Mouse (Mus musculus) stomach, embryonic 14.5 days (tissue): Measurements from ENCODE around the gene Ap1s3. TPM values are rescaled to one million over a fixed set of nuclear protein-coding genes. Genes with fewer than 3 reads are reported as not detected.

Source experiments
- ATAC-seq: fragments of 200-750 bp; cut with Nextera tagmentation; 2 replicates; pipeline ENCODE4 v1.8.0; 2017; ENCODE audit warnings: low read depth, moderate TSS enrichment; ENCODE audit not compliant: insufficient number of reproducible peaks, insufficient read depth, low FRiP score
- H3K27ac ChIP-seq: fragments of 300-500 bp; sonication (generic); 2 replicates; pipeline ENCODE4 v1.5.1; 2014; ENCODE audit warnings: mild to moderate bottlenecking, low read length, moderate library complexity, mixed read lengths
- H3K27me3 ChIP-seq: fragments of 300-500 bp; sonication (generic); 2 replicates; pipeline ENCODE4 v1.6.1; 2014; ENCODE audit warnings: low read length, control low read depth, mixed read lengths; ENCODE audit not compliant: control insufficient read depth, insufficient read depth
- H3K36me3 ChIP-seq: fragments of 300-500 bp; sonication (generic); 2 replicates; pipeline ENCODE4 v1.6.1; 2014; ENCODE audit warnings: mild to moderate bottlenecking, control low read depth, low read length, moderate library complexity, mixed read lengths; ENCODE audit not compliant: control insufficient read depth, insufficient read depth
- H3K4me1 ChIP-seq: fragments of 300-500 bp; sonication (generic); 2 replicates; pipeline ENCODE4 v1.6.1; 2014; ENCODE audit warnings: low read length, control low read depth, mixed read lengths; ENCODE audit not compliant: control insufficient read depth, insufficient read depth
- H3K4me2 ChIP-seq: fragments of 300-500 bp; sonication (generic); replicated peaks from 2 replicates; pipeline ENCODE4 v1.6.1; 2014; ENCODE audit warnings: low read depth, low read length, control low read depth
- H3K4me3 ChIP-seq: fragments of 300-500 bp; sonication (generic); 2 replicates; pipeline ENCODE4 v1.5.1; 2014; ENCODE audit warnings: low read depth, low read length, control low read depth
- H3K9ac ChIP-seq: fragments of 300-500 bp; sonication (generic); replicated peaks from 2 replicates; pipeline ENCODE4 v1.6.1; 2014; ENCODE audit warnings: low read depth, mild to moderate bottlenecking, control low read depth, low read length, moderate library complexity, mixed read lengths
- H3K9me3 ChIP-seq: fragments of 300-500 bp; sonication (generic); 2 replicates; pipeline ENCODE4 v1.6.1; 2016; ENCODE audit warnings: low read depth, low read length, control low read depth; ENCODE audit not compliant: control insufficient read depth
- WGBS: fragments of 180-500 bp; shearing (Covaris S2); extraction: QIAGEN DNeasy Blood & Tissue Kit; methylation state at CpG from one replicate; pipeline ENCODE4 v1.1.7; 2014; 5-methylcytosine and 5-hydroxymethylcytosine counted together
- polyA plus RNA-seq: library from polyadenylated mRNA; unstranded; fragments of >200 nt; fragmentation: Nextera tagmentation; extraction: Ambion mirVana; gene quantifications from 2 replicates; pipeline ENCODE4 v1.2.1, GENCODE M21; 2014

Gene Ap1s3
- polyA plus RNA-seq: 0.43 and 0.50 TPM in 2 replicates

DNA sequence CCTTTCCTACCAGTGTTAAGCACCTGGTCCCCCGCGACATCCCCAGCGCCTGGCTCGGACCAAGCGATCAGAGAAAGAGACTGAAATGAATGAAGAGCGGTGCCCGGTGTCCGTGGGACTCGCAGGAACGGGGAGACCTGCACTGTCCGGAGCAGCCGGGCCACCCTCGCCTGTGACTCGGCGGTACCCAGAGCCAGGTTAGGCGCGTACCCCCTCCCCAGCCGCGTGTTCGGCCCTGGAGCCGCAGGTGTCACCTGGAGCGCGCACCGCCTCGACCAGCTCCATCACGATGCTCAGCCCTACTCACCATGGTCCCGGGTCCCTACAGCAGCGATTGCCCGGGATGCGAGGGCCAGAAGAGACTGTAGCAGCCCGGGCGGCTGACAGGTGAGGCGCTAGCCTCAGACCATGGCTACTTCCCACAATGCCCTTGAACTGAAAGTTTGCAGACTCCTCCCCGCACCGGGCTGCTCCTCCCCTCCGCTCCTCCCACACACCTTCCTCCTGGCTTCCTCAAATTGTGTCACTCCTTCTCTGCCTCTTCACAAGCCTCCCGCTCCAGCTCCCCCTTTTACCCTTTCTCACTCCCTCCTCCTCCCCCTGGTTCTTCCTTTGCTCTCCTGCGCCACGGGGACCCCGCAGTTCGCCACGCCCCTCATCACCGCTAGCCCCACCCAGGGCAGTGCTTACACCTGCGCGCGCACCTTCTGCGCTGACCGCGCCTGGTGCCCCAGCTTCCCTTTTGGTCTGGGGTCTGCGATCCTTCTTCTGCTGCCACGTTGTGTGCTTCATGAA is at the start of gene Ap1s3:
Ap1s3 (minus strand) TSS at position 430 of the 795 bp plus-strand sequence.
- peak; percentile 91 for ATAC-seq
- Histone ChIP-seq H3K4me3 (peak within 1 kb of the TSS; percentile 57), H3K9me3 (no peaks in the 10 kb centered on the region), H3K27ac (peak within 1 kb of the TSS; percentile 21; the same call in 1 of the 2 replicates), H3K4me1 (no peaks in the 10 kb centered on the region), H3K4me2 (peak within 1 kb of the TSS; percentile 91), H3K9ac (peak within 1 kb of the TSS; percentile 38), H3K36me3 (no peaks in the 10 kb centered on the region), H3K27me3 (no peaks in the 10 kb centered on the region)
- under 1% methylated on average over 51 of the region's 51 CpGs for WGBS

DNA sequence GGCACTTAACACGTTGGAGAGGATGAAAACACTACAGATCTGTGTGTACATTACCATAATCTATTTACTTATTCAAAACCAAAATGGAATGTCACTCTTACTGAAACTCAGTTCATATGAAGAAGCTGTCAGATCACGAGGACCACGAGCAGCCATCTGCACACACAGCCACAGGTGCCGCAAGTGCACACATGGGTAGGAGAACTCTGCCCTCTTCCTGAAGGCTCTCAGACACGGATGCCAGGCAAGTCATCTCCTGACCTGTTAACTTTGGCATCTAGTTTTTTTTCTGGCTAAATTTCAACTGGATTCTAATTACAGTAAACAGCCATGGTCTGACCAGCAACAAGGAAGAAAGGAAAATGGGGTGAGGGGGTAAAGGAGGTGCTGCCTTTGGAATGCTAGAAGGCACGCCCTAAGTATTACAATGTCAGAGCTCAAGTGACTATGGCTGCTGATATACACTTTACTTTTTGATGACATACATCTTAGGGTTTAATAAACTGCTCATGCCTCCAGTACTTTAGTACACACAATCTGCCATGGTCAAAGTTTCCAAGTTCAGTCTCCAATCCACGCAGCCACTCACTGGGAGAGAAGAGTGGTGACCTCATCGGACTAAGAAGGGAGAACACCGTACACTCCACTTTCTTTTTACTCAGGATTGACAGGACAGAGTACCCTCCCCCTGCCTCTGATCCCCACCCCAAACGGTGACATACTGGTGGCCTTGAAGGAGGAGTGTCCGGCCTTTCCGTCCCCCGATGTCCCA is 42.6 kb upstream of the Ap1s3 start:
- no peak overlapping the region for H3K4me3 ChIP-seq
- H3K9me3 ChIP-seq: no peaks in the 10 kb centered on the region
- H3K27me3 ChIP-seq: no peaks in the 10 kb centered on the region
- no peak overlapping the region for H3K27ac ChIP-seq
- no peaks in the 10 kb centered on the region for H3K36me3 ChIP-seq
- no peaks in the 10 kb centered on the region for H3K4me1 ChIP-seq
- no peak overlapping the region for H3K4me2 ChIP-seq
- no peak overlapping the region for H3K9ac ChIP-seq
- no peak for ATAC-seq
- 86% methylated on average over 13 of the region's 13 CpGs for WGBS

DNA sequence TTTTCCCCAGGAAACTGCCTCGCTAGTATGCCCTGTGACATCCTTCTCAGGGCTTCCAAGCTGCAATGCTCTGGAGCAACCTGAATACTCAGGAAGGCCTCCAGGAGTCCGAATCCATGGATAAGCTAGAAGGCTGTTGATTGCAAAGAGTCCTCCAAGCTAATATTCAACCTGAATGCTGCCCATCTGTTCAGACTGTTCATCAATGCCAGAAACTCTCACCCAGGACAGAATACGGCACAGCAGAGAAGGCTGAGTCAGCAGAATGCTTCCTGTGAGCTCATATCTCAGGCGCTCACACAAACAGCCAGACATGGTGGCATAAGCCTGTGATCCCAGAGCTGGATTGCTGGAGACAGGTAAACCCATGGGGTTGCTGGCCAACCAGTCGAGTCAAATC is 41.3 kb upstream of the Ap1s3 start:
- no peaks in the 10 kb centered on the region for H3K9me3 ChIP-seq
- ATAC-seq: no peak
- H3K27me3 ChIP-seq: no peaks in the 10 kb centered on the region
- no peak overlapping the region for H3K4me2 ChIP-seq
- WGBS: 81% methylated on average over 5 of the region's 5 CpGs
- H3K27ac ChIP-seq: no peak overlapping the region
- H3K4me3 ChIP-seq: no peak overlapping the region
- no peaks in the 10 kb centered on the region for H3K36me3 ChIP-seq
- H3K4me1 ChIP-seq: no peaks in the 10 kb centered on the region
- no peak overlapping the region for H3K9ac ChIP-seq

DNA sequence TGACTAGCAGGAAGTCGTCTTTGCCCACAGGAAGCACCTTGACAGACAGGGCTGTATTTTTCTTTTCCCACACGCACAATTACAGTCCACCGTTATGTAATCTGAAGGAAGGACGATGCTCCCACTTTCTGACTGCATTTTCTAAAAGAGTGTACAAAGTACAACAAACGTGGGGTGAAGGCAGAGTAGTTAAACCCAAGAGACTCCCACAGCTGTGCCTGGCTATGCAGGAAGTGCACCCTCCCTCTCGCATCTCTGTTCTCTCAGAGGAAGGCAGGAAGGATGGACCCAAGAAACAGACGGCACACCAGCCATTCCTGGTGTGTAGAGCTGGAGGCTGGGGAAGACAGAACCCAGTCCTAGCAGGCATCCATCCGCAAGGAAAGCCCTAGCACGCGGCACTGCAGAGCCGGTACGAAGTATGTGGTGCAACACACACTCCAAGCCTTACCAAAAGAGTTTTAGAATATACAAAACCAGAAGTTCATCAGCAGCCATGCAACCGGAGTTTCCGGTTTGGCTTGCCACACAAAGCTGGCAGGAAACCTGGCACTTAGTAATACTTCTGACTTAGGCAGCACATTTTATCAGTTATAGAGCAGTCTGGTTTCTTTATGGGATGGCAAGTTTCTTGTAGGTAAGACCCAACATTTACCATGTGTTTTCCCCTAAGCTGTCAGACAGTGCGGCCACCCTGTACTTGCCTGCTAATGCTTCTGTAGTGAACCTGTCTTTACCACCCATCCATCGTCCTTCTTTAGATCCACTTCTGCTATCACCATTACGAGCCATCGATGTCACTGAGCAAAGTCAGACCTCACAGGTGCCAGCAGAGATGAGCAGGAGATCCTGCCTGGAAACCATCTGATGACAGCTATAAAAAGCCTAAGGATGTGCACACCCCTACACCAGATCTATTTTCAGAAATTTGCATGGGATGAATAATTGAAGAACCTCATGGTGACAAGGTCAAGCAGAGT is 39.7 kb upstream of the Ap1s3 start:
- WGBS: 81% methylated on average over 18 of the region's 18 CpGs
- Histone ChIP-seq H3K4me3 (no peak overlapping the region), H3K27me3 (no peaks in the 10 kb centered on the region), H3K9ac (no peak overlapping the region), H3K36me3 (no peaks in the 10 kb centered on the region), H3K4me2 (no peak overlapping the region), H3K27ac (no peak overlapping the region), H3K9me3 (no peaks in the 10 kb centered on the region), H3K4me1 (no peaks in the 10 kb centered on the region)
- ATAC-seq: no peak

DNA sequence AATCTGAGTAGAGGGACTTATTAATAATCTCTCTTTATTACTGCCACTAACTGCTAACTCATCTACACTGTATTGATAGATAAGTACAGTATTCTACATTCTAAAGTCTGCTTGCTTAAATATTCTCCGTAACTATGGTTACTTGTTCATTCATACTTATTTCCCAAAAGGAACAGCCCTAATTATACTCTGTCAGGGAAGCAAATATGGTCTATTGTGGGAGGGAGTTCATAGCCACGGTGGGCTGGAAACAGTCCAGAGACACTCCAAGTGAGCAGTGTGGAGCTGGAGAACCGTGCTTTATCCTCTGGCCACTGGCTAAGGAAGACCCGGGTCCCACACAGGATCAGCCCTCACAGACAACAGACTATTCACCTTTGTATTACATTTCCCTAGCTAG is 38.9 kb upstream of the Ap1s3 start:
- Histone ChIP-seq H3K27ac (no peak overlapping the region), H3K27me3 (no peaks in the 10 kb centered on the region), H3K4me2 (no peak overlapping the region)

DNA sequence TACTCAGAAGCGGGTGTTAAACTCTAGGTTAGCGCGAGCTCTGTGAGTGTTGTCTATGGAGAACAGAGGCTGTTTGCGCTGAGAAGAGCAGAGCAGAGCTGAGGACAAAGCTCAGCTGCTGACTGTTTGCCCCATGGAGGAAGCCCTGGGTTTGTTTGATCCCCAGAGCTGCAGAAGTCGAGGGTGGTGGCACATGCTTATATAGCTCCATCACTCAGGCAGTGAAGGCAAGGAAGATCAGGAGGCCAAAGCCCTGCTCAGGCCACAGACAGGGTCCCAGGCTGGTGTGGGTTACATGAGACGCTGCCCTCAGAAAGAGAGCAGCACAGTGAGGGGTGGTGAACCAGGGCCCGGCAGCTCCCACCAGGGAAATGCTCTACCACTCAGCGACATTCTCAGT is 38.4 kb upstream of the Ap1s3 start:
- no peak for ATAC-seq
- Histone ChIP-seq H3K36me3 (no peaks in the 10 kb centered on the region; the same call in 1 of the 2 replicates), H3K27me3 (no peaks in the 10 kb centered on the region), H3K4me3 (no peak overlapping the region), H3K9me3 (no peaks in the 10 kb centered on the region), H3K4me1 (no peaks in the 10 kb centered on the region), H3K9ac (no peak overlapping the region), H3K4me2 (no peak overlapping the region), H3K27ac (no peak overlapping the region)
- 83% methylated on average over 8 of the region's 8 CpGs for WGBS

More for the DNA sequence above, 38.9 kb upstream of the Ap1s3 start:
- H3K4me1 ChIP-seq: no peaks in the 10 kb centered on the region
- no peak overlapping the region for H3K4me3 ChIP-seq
- no peak for ATAC-seq
- no peaks in the 10 kb centered on the region; the same call in 1 of the 2 replicates for H3K36me3 ChIP-seq
- H3K9ac ChIP-seq: no peak overlapping the region
- WGBS: 66% methylated on average over 4 of the region's 4 CpGs
- no peaks in the 10 kb centered on the region for H3K9me3 ChIP-seq

DNA sequence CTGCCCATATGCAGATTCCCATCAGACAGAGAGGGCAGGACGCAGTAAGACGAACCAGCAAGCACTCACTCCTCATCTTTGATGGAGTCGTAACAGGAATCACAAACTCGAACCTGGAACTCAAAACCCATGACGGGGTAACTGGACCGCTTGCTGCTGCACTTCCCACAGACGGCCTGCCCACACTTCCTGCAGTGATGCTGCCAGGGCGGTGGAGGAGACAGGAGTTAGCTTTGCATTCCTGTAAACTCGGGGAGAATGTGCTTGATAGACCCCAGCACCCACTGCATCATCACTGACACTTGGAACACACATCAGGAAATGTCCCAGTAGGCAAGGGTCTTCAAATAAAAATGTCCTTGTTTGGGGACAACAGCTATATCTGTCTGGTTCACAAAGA is 35.6 kb upstream of the Ap1s3 start:
- Histone ChIP-seq H3K9me3 (no peaks in the 10 kb centered on the region), H3K36me3 (no peaks in the 10 kb centered on the region; the same call in 1 of the 2 replicates), H3K4me1 (no peaks in the 10 kb centered on the region), H3K27ac (no peak overlapping the region), H3K9ac (no peak overlapping the region), H3K27me3 (no peaks in the 10 kb centered on the region), H3K4me3 (no peak overlapping the region), H3K4me2 (no peak overlapping the region)
- no peak for ATAC-seq
- WGBS: 81% methylated on average over 9 of the region's 9 CpGs

DNA sequence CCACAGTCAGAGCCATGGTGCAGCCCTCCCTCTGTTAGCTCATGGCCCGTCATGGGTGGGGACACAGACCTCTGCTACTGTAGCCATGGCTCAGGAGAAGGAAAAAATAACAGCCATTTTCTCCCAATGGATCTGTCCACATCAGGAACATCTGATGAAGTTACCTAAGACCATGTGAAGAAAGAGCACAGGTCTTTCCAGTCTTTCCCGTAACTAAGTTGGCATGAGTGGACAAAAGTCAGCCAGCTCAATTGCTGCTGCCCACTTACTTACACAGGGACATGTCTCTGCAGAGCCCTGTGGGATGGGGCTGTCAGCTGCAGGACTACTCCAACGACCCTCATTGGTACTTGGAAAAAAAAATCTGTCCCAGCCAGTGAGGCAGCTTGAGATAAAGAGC is 34.9 kb upstream of the Ap1s3 start:
- H3K27ac ChIP-seq: no peak overlapping the region
- no peaks in the 10 kb centered on the region for H3K9me3 ChIP-seq
- WGBS: 73% methylated on average over 3 of the region's 3 CpGs
- no peaks in the 10 kb centered on the region; the same call in 1 of the 2 replicates for H3K36me3 ChIP-seq
- no peak overlapping the region for H3K9ac ChIP-seq
- no peak for ATAC-seq
- H3K4me2 ChIP-seq: no peak overlapping the region
- no peaks in the 10 kb centered on the region for H3K27me3 ChIP-seq
- H3K4me3 ChIP-seq: no peak overlapping the region
- no peaks in the 10 kb centered on the region for H3K4me1 ChIP-seq
